Mouse (Mus musculus): Measurements from ENCODE around the gene Fut11.
A peak's percentile ranks its signal among the peaks of the same experiment; 100 is the strongest.
"Not testable (repeated sequence)": the region's sequence is repeated elsewhere in the genome, so short reads cannot be mapped to it uniquely, and the experiment has no call there.

Gene Fut11

DNA sequence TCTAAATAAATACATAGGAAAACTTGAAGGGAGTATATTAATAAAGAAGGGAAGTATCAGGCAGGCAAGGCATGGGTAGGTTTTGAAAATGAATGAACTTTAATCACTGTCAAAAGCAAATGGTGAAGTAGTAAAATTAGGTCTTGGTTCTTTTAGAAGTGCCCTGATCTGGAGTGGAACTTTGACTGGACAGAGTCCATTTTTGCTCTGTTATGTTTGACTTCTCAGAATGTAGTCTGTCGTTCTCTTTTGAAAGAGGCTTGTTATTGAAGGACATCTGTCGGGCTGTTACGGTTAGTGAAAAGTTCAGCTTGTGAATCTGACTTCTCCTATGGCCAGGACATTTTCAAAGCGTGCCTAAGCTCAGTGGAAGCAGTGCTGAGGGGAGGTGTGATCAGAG, 16.9 kb upstream of the Fut11 start:
- no peak for DNase-seq

DNA sequence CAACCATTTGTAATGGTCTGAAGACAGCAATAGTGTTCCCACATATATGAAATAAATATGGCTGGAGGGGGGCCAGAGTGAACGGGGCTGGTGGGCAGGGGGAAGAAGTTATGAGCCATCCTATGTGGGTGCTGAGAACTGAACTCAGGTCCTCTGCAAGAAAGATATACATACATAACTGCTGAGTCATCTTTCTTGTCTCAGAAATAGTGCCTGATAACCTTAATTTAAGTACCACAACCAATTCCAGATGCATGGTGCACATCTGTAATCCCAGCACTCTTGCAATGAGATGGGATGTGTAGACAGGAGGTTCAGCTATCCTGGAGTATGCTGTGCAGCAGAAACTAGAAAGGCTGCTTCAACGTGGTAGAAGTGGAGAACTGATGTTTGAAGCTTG, 13.0 kb upstream of the Fut11 start:
- DNase-seq = no peak

DNA sequence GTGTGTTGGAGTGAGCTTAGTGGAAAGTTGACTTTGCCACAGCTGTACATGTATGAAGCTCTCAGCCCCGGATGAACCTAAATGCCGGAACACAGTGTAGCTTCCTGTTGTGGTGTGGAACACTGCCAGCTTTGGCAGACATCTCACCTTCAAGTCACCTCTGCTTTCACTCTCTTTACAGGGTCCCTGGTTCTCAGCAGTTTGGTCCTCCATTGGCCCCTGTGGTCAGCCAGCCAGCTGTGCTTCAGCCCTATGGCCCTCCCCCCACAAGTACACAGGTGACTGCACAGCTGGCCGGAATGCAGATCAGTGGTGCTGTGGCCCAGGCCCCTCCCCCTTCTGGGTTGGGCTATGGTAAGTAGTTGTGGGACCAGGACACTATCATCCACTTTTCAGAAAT, 12.3 kb upstream of the Fut11 start:
- peak; percentile 65 for DNase-seq

GRCm38 (mm10) chr14:20686576-20686975, 8.2 kb upstream of the Fut11 start:
- DNase-seq = no peak

DNA sequence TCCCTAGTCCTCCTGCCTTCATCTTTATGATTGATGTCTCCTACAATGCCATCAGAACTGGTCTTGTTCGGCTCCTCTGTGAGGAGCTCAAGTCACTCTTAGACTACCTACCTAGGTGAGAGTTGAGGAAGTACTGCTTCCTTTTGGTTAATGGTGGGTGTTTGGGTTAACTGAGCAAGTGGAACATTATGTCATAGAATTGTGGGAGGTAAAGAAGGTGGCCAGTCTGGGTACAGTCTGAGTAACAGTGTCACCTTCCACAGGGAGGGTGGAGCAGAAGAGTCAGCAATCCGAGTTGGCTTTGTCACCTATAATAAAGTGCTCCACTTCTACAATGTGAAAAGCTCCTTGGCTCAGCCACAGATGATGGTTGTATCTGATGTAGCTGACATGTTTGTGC, 5.8 kb upstream of the Fut11 start:
- no peak for DNase-seq

GRCm38 (mm10) chr14:20691772-20692171, 3.0 kb upstream of the Fut11 start:
- no peak for DNase-seq

DNA sequence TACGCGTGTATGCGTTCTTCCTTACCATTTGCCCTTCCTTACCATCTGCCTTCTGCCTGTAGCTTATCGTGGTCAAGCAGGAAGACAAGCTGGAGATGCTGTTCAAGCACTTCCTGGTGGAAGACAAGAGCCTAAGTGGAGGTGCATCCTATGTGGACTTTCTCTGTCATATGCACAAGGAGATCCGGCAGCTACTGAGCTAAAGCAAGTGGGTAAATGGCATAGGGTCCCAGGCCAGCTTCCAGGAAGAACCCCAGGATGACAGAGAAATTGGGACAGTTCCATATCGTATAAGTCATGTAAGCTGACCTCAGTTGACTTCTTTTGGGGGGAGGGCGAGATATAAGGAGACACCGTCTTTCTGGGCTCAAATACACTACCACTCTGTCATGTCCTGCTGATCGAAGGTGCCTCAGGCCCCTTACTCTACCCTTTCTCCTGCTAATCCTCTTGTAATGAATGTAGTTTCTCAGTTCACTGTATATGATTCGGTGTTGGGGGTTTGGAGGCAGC, 1.1 kb upstream of the Fut11 start:
- DNase-seq = no peak

DNA sequence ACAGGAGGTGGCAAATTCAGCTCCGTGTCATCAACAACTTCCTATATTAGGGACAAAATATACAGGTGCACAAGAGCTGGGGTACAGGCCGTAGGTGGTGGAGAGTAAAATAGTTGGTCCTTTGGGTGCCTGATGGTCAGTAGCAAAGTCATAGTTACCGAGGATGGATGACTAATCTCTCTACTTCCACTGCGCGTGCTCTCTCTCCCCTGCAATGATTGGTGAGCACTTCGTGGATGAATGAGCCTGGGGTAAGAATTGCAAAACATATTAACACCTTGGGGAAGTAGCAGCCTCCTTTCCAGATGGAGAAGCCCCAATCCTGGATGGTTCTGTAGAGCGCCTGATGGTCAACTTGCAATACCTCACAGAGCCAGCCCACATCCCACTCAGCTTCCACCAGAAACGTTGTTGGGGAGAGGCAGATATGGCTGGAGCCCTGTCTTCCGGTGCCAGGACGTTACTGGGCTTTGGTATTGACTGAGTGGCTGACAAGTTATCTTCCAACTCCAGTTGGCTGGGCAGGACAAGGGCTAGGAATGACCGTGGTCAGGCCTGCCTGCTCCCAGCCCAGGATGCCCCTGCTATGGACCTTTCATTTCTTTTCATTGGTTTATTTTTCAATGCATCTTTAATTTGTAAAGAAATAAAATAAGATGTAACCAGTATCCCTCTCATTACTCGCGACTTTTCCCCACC, 434 bp upstream of the Fut11 start:
- DNase-seq = peak; percentile 23

- no peak for DNase-seq
Observed at GRCm38 (mm10) chr14:20695761-20696520, 1.2 kb downstream of the Fut11 start.

DNA sequence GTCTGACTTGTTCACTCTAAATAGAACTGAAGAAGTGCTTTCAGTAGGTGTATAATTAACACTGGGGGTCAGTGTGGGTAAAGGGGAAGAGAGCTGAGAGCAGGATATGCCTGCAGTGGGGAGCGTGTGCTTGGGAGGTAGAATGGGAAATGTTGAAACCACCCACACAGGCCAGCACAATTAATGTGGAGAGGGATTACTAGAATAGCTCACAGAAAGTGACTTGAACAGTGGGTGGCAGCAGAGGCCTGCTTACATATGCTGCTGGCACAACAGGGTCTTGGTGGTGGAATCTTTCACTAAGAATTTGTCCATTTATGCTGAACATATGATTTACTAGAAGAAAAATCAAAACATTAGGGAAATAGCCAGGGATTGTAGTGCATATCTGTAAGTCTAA, 2.2 kb downstream of the Fut11 start:
- DNase-seq = peak; percentile 68

GRCm38 (mm10) chr14:20698515-20698914, 3.7 kb downstream of the Fut11 start:
- DNase-seq = no peak

- no peak for DNase-seq
Observed at GRCm38 (mm10) chr14:20700362-20700761, 5.6 kb downstream of the Fut11 start.

DNA sequence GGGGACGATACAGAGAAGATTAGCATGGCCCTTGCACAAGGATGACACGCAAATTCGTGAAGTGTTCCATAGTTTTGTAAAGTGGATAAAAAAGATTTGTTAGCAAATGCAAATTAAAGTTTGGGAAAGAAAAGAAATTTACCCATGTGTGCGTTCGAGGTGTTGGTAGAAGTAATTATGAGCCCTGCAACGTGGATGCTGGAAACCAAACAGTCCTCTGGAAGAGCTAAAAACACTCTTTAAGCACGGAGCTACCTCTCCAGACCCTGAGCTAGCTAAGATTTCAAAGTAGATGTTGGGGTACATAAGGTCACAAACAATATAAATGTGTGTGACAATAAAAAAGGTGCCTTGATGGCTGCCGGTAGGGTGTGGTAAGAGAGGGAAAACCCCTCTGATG, 6.8 kb downstream of the Fut11 start:
- DNase-seq = no peak

DNA sequence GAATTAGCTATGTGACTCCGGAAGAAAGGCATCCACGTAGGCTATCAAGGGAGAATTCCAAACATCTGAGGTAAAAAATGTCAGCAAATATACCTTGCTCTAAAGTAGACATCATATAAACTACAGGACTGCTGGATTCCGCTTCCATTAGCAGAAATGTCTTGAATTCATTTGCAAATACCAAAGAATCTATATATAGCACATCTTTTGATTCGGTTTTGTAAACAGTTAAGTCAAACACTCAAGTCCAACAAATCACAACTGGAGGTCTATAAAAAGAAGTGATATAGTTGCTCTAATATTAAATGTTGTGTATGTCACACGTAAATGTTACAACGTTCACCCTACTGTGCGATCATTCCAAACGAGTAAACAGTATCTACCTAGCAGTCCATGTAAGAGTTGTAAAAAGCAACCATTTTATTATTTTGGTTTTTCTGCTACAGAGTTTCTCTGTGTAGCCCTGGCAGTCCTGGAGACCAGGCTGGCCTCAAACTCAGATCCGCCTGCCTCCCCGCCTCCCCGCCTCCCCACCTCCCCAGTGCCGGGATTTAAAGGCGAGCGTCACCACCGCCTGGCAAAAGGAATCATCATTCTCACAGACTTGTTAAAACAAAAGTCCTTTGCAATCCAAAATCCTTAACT, 7.5 kb downstream of the Fut11 start:
- DNase-seq = no peak

- DNase-seq = peak; percentile 88
Observed at GRCm38 (mm10) chr14:20702741-20703381, 8.1 kb downstream of the Fut11 start, which contains the start of gene Chchd1. TSS of gene Chchd1 (plus strand) at chr14:20703006.

- DNase-seq = not testable (repeated sequence)
Observed at GRCm38 (mm10) chr14:20703461-20703860, 8.7 kb downstream of the Fut11 start.

DNA sequence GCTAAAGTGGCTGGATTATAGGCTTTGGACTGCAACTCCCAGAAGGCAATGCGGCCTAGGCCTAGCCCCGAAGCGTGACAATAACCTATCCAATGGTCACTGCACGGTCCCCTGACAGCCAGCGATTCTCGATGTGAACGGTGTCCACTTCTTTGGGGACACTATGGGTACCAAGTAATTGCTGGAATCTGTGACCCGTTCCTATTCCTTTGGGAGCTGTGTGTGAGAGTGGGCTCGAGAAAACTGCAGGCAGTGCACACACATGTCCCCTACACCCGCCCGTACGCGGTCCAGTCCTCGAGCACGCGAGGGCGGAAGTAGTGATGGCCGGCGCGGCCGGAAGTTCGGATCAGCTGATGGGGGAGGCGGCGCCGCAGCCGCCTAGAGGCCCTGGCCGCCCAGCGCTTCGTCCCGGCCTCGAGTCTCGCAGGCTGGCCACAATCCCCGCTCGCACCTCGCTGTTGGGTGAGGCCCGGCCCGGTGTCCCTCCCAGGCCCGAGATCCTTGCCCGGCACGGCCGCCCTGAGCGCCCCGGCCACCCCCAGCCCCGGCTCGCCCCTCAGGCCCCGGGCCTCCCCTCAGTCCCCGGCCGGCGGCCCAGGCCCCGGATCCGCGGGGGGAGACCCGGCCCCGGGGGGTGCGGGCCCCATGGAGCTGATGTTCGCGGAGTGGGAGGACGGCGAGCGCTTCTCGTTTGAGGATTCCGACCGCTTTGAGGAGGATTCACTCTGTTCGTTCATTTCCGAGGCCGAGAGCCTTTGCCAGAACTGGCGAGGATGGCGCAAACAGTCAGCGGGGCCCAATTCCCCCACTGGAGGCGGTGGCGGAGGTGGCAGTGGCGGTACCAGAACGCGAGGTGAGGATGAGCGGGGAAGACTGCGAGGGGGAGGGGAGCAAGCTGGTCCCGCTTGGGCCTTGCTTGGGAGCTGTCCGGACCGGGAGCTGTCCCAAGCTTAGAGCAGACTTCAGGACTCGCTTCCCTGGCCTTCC, 12.7 kb downstream of the Fut11 start, which contains the start of gene Zswim8:
TSS of gene Zswim8 (plus strand) at position 352 of the 990 bp plus-strand sequence.
- peak; percentile 77 for DNase-seq

DNA sequence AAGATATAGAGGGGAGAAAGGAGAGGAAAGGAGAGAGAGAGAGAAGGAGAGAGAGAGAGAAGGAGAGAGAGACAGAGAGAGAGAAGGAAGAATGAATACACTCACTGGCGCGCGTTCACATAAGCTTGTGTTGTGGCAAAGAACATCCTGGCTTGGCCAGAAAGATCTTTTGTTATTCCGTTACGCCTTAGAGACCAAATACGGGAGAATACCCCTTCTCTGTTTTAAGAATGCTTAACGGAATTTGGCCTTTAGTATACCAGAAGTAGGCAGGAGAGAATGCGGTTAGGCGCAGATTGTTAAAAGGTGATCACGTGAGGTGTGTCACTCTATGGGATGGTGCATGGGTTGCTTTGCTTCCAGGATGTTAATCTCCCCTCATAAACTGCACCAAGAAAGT, 13.5 kb downstream of the Fut11 start:
- no peak for DNase-seq

- DNase-seq = no peak
Observed at GRCm38 (mm10) chr14:20713832-20714231, 19.1 kb downstream of the Fut11 start.

DNA sequence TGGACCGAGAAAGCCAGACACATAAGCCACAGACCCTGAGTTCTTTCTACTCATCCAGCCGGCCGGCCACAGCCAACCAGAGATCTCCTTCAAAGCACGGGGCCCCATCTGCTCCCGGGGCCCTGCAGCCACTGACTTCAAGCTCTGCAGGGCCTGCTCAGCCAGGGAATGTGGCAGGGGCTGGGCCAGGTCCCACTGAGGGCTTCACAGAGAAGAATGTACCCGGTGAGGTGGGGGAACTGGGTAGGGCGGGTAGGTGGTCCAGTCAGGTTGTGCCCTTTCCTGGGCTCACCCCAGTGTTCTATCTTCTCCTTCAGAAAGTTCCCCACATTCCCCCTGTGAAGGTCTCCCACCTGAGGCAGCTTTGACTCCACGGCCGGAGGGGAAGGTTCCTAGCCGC, 23.7 kb downstream of the Fut11 start:
- no peak for DNase-seq

DNA sequence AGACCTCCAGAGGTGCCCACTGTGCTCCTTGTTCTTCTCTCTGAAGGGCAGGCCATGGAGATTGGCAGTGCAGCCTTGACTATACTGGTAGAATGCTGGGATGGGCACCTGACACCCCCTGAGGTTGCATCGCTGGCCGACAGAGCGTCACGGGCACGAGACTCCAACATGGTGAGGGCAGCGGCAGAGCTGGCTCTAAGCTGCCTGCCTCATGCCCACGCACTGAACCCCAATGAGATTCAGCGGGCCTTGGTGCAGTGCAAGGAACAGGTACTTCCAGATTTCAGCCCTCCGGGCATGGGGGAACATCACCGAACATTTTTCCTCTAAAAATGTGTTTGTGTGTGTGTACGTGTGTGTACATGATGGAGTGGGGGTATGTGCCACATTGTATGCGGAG, 25.0 kb downstream of the Fut11 start:
- DNase-seq = no peak

GRCm38 (mm10) chr14:20721371-20721770, 26.6 kb downstream of the Fut11 start:
- no peak for DNase-seq
